Mouse (Mus musculus): ENCODE data around the gene Btbd35f1. TPM values are rescaled to one million over a fixed set of nuclear protein-coding genes. Genes with fewer than 3 reads are reported as not detected.
"Not testable (repeated sequence)": the region's sequence is repeated elsewhere in the genome, so short reads cannot be mapped to it uniquely, and the experiment has no call there.

The Btbd35f1 gene
- total RNA-seq (2015) (not detected in 2 replicates), total RNA-seq (2017) (not detected in 2 replicates)

DNA sequence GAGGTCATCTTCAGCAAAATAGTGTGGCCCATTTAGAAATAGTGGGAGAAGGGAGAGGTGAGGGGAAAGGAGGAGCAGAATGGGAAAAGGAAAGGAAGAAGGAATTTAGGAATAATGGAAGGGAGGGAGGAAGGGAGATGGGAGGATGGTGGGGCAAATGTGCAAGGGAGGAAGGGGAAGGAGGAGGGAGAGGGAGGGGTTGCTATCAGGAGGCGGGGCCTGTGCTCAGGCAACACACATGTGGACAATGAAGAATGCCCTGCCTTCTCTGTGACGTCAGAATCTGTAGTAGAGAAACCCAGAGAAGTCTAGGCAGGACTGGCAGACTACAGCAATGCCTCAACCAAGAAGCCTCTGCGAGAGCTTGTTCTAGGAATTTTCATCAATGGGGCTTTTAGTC lies at the start of gene Btbd35f1:
Btbd35f1 (plus strand) TSS at position 301 of the 400 bp plus-strand sequence.
- ATAC-seq (replicated peaks; ENCODE audit: poor library complexity): not testable (repeated sequence)

GRCm38 (mm10) chrX:32590878-32591542 lies 31.2 kb downstream of the Btbd35f1 start:
- not testable (repeated sequence) for ATAC-seq (replicated peaks; ENCODE audit: poor library complexity)

GRCm38 (mm10) chrX:32601008-32601407 lies 41.2 kb downstream of the Btbd35f1 start:
- not testable (repeated sequence) for ATAC-seq (replicated peaks; ENCODE audit: poor library complexity)

DNA sequence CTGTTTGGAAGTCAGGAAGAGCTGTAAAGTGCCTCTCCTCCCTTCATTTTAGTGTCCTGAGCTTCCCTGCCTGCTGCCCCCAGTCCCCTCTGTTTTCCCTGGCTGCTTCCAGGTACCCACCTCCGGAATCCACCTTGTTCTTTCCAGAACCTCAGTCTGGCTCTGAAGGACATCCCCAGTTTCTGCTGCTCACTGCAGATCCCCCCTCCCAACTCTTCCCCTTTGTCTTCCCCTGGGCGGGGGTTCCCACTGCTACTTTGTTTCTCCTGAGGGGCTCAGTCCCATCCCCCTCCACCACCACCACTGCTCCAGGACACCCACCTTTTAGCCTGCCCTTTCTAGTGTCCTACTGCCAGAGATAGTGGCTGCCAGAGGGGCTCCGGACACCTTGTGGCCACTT lies 41.6 kb downstream of the Btbd35f1 start:
- not testable (repeated sequence) for ATAC-seq (replicated peaks; ENCODE audit: poor library complexity)

Other genes starting within 250 kb of the Btbd35f1 start
- gene Gm5926, start 90.7 kb downstream of the Btbd35f1 start, total RNA-seq (2015): not detected in 2 replicates
- gene Gm5926, start 90.7 kb downstream of the Btbd35f1 start, total RNA-seq (2017): not detected in 2 replicates
- not detected in 2 replicates for gene Btbd35f21, start 166.1 kb downstream of the Btbd35f1 start, total RNA-seq (2015)
- not detected in 2 replicates for gene Btbd35f21, start 166.1 kb downstream of the Btbd35f1 start, total RNA-seq (2017)

Measured in megakaryocyte progenitor cell, adult 5-6 weeks (primary cell).